Mouse (Mus musculus) midbrain, embryonic 12.5 days (tissue): Measurements from ENCODE around the gene Nfx1. TPM values are rescaled to one million over a fixed set of nuclear protein-coding genes. Genes with fewer than 3 reads are reported as not detected.

Experiments used
- ATAC-seq: fragments of 200-750 bp; cut with Nextera tagmentation; 2 replicates; pipeline ENCODE4 v1.8.0; 2017; ENCODE audit warnings: low read depth, moderate TSS enrichment, moderate library complexity; ENCODE audit not compliant: low FRiP score
- H3K27ac ChIP-seq: fragments of 300-500 bp; sonication (generic); replicated peaks from 2 replicates; pipeline ENCODE4 v1.5.1; 2016; ENCODE audit warnings: mild to moderate bottlenecking
- H3K27me3 ChIP-seq: fragments of 300-500 bp; sonication (generic); 2 replicates; pipeline ENCODE4 v1.6.1; 2016; ENCODE audit warnings: mild to moderate bottlenecking
- H3K36me3 ChIP-seq: fragments of 300-500 bp; sonication (generic); 2 replicates; pipeline ENCODE4 v1.6.1; 2016
- H3K4me1 ChIP-seq: fragments of 300-500 bp; sonication (generic); 2 replicates; pipeline ENCODE4 v1.6.1; 2016
- H3K4me2 ChIP-seq: fragments of 300-500 bp; sonication (generic); replicated peaks from 2 replicates; pipeline ENCODE4 v1.6.1; 2016; ENCODE audit warnings: mild to moderate bottlenecking, moderate library complexity
- H3K4me3 ChIP-seq: fragments of 300-500 bp; sonication (generic); 2 replicates; pipeline ENCODE4 v1.5.1; 2016; ENCODE audit warnings: mild to moderate bottlenecking
- H3K9ac ChIP-seq: fragments of 300-500 bp; sonication (generic); replicated peaks from 2 replicates; pipeline ENCODE4 v1.6.1; 2016; ENCODE audit warnings: mild to moderate bottlenecking, moderate library complexity
- H3K9me3 ChIP-seq: fragments of 300-500 bp; sonication (generic); 2 replicates; pipeline ENCODE4 v1.6.1; 2016; ENCODE audit warnings: mild to moderate bottlenecking
- WGBS: fragments of 180-500 bp; shearing (Covaris S2); methylation state at CpG from one replicate; pipeline ENCODE4 v1.1.7; 2016; 5-methylcytosine and 5-hydroxymethylcytosine counted together
- polyA plus RNA-seq: library from polyadenylated mRNA; unstranded; fragments of >200 nt; fragmentation: Nextera tagmentation; extraction: Ambion mirVana; gene quantifications from 2 replicates; pipeline ENCODE4 v1.2.1, GENCODE M21; 2016

The Nfx1 gene
- polyA plus RNA-seq, 1 experiment from 2014 or later = 102 TPM

GRCm38 (mm10) chr4:40947565-40948159 lies 23.0 kb upstream of the Nfx1 start:
- peak; percentile 20; the same call in 1 of the 2 replicates for ATAC-seq

GRCm38 (mm10) chr4:40948160-40948708 lies 22.5 kb upstream of the Nfx1 start, which contains the start of the genes Bag1 and Chmp5:
Gene Bag1 (minus strand): TSS chr4:40948294.
Gene Chmp5 (plus strand): TSS chr4:40948407.
- Histone ChIP-seq H3K9ac (peak within 1 kb of the TSS; percentile 84), H3K9me3 (no peaks in the 10 kb centered on the region), H3K4me3 (peak within 1 kb of the TSS; percentile 77), H3K4me1 (peaks cover 22% of the 10 kb centered on the region), H3K4me2 (peak within 1 kb of the TSS; percentile 90), H3K27ac (peak within 1 kb of the TSS; percentile 88), H3K36me3 (peaks cover 50% of the 10 kb centered on the region), H3K27me3 (no peaks in the 10 kb centered on the region)
- WGBS = under 1% methylated on average over 50 of the region's 50 CpGs
- ATAC-seq = peak; percentile 98

More at GRCm38 (mm10) chr4:40947565-40948159, 23.0 kb upstream of the Nfx1 start:
- Histone ChIP-seq H3K27ac (peak overlapping the region; percentile 88), H3K9ac (peak overlapping the region; percentile 84), H3K4me2 (peak overlapping the region; percentile 84), H3K36me3 (peaks cover 50% of the 10 kb centered on the region), H3K4me1 (peaks cover 22% of the 10 kb centered on the region), H3K9me3 (no peaks in the 10 kb centered on the region), H3K4me3 (peak overlapping the region; percentile 77), H3K27me3 (no peaks in the 10 kb centered on the region)
- WGBS = under 1% methylated on average over 40 of the region's 40 CpGs

- H3K9ac ChIP-seq = no peak overlapping the region
- no peak overlapping the region for H3K4me3 ChIP-seq
- peaks cover 62% of the 10 kb centered on the region for H3K36me3 ChIP-seq
- no peaks in the 10 kb centered on the region for H3K9me3 ChIP-seq
- H3K4me1 ChIP-seq = peaks cover 9% of the 10 kb centered on the region
- no peak for ATAC-seq
- WGBS = 92% methylated on average over 1 of the region's 1 CpGs
- no peak overlapping the region for H3K27ac ChIP-seq
- no peak overlapping the region for H3K4me2 ChIP-seq
- no peaks in the 10 kb centered on the region for H3K27me3 ChIP-seq
These were observed 17.2 kb upstream of the Nfx1 start for GRCm38 (mm10) chr4:40953521-40953920.

- peaks cover 82% of the 10 kb centered on the region for H3K36me3 ChIP-seq
- no peak for ATAC-seq
- no peaks in the 10 kb centered on the region for H3K27me3 ChIP-seq
- H3K27ac ChIP-seq = no peak overlapping the region
- WGBS = 87% methylated on average over 6 of the region's 6 CpGs
- no peak overlapping the region for H3K4me2 ChIP-seq
- no peaks in the 10 kb centered on the region for H3K9me3 ChIP-seq
- no peak overlapping the region for H3K4me3 ChIP-seq
- no peaks in the 10 kb centered on the region for H3K4me1 ChIP-seq
- H3K9ac ChIP-seq = no peak overlapping the region
These were observed 14.8 kb upstream of the Nfx1 start for GRCm38 (mm10) chr4:40955942-40956341.

GRCm38 (mm10) chr4:40963536-40963935 lies 7.2 kb upstream of the Nfx1 start:
- H3K4me1 ChIP-seq = no peaks in the 10 kb centered on the region

GRCm38 (mm10) chr4:40969161-40969560 lies 1.5 kb upstream of the Nfx1 start:
- Histone ChIP-seq H3K4me1 (peaks cover 14% of the 10 kb centered on the region), H3K27ac (no peak overlapping the region), H3K4me2 (no peak overlapping the region), H3K9me3 (no peaks in the 10 kb centered on the region), H3K27me3 (no peaks in the 10 kb centered on the region), H3K9ac (no peak overlapping the region), H3K4me3 (no peak overlapping the region), H3K36me3 (peaks cover 33% of the 10 kb centered on the region)
- 88% methylated on average over 4 of the region's 4 CpGs for WGBS
- no peak for ATAC-seq

More at GRCm38 (mm10) chr4:40963536-40963935, 7.2 kb upstream of the Nfx1 start:
- no peak overlapping the region for H3K4me3 ChIP-seq
- no peak overlapping the region for H3K27ac ChIP-seq
- peaks cover 82% of the 10 kb centered on the region for H3K36me3 ChIP-seq
- no peaks in the 10 kb centered on the region for H3K9me3 ChIP-seq
- no peak overlapping the region for H3K4me2 ChIP-seq
- no peaks in the 10 kb centered on the region for H3K27me3 ChIP-seq
- no peak overlapping the region for H3K9ac ChIP-seq
- no peak for ATAC-seq
- WGBS = 93% methylated on average over 3 of the region's 3 CpGs

- WGBS = 16% methylated on average over 11 of the region's 13 CpGs
- peak; percentile 53 for ATAC-seq
These were observed 720 bp upstream of the Nfx1 start for GRCm38 (mm10) chr4:40969781-40970591.

GRCm38 (mm10) chr4:40970592-40970841 lies 189 bp upstream of the Nfx1 start:
- H3K9ac ChIP-seq = peak overlapping the region; percentile 91
- H3K27me3 ChIP-seq = no peaks in the 10 kb centered on the region
- H3K9me3 ChIP-seq = no peaks in the 10 kb centered on the region
- WGBS = 0% methylated on average over 16 of the region's 16 CpGs
- peaks cover 14% of the 10 kb centered on the region for H3K4me1 ChIP-seq
- peak overlapping the region; percentile 86 for H3K27ac ChIP-seq
- H3K4me2 ChIP-seq = peak overlapping the region; percentile 85
- no peak for ATAC-seq
- H3K36me3 ChIP-seq = peaks cover 21% of the 10 kb centered on the region
- peak overlapping the region; percentile 97 for H3K4me3 ChIP-seq

More at GRCm38 (mm10) chr4:40969781-40970591, 720 bp upstream of the Nfx1 start:
- Histone ChIP-seq H3K4me2 (peak overlapping the region; percentile 85), H3K4me1 (peaks cover 14% of the 10 kb centered on the region), H3K27me3 (no peaks in the 10 kb centered on the region), H3K36me3 (peaks cover 26% of the 10 kb centered on the region), H3K27ac (peak overlapping the region; percentile 86), H3K4me3 (peak overlapping the region; percentile 97), H3K9me3 (no peaks in the 10 kb centered on the region), H3K9ac (peak overlapping the region; percentile 91)

GRCm38 (mm10) chr4:40971744-40972143 lies 1.0 kb downstream of the Nfx1 start:
- Histone ChIP-seq H3K9me3 (no peaks in the 10 kb centered on the region), H3K27ac (no peak overlapping the region), H3K27me3 (no peaks in the 10 kb centered on the region), H3K36me3 (peaks cover 15% of the 10 kb centered on the region), H3K9ac (peak overlapping the region; percentile 91), H3K4me1 (peaks cover 14% of the 10 kb centered on the region), H3K4me2 (peak overlapping the region; percentile 85), H3K4me3 (peak overlapping the region; percentile 97)
- WGBS = 24% methylated on average over 13 of the region's 13 CpGs
- ATAC-seq = no peak

GRCm38 (mm10) chr4:40974011-40974410 lies 3.3 kb downstream of the Nfx1 start:
- H3K9me3 ChIP-seq = no peaks in the 10 kb centered on the region
- no peaks in the 10 kb centered on the region for H3K27me3 ChIP-seq
- H3K27ac ChIP-seq = no peak overlapping the region
- no peak for ATAC-seq
- no peak overlapping the region for H3K4me2 ChIP-seq
- WGBS = 97% methylated on average over 1 of the region's 1 CpGs
- no peak overlapping the region for H3K4me3 ChIP-seq
- peaks cover 14% of the 10 kb centered on the region for H3K4me1 ChIP-seq
- no peak overlapping the region for H3K9ac ChIP-seq
- H3K36me3 ChIP-seq = peaks cover 27% of the 10 kb centered on the region

- ATAC-seq = no peak
- Histone ChIP-seq H3K4me1 (peaks cover 6% of the 10 kb centered on the region), H3K9me3 (no peaks in the 10 kb centered on the region), H3K27me3 (no peaks in the 10 kb centered on the region), H3K36me3 (peaks cover 41% of the 10 kb centered on the region), H3K4me2 (no peak overlapping the region), H3K9ac (no peak overlapping the region), H3K4me3 (no peak overlapping the region), H3K27ac (no peak overlapping the region)
- 98% methylated on average over 3 of the region's 3 CpGs for WGBS
These were observed 5.0 kb downstream of the Nfx1 start for GRCm38 (mm10) chr4:40975678-40976077.

GRCm38 (mm10) chr4:40976651-40977050 lies 5.9 kb downstream of the Nfx1 start:
- Histone ChIP-seq H3K9ac (no peak overlapping the region), H3K27me3 (no peaks in the 10 kb centered on the region), H3K4me3 (no peak overlapping the region), H3K4me2 (no peak overlapping the region), H3K9me3 (no peaks in the 10 kb centered on the region), H3K36me3 (peaks cover 43% of the 10 kb centered on the region), H3K27ac (no peak overlapping the region), H3K4me1 (peaks cover 6% of the 10 kb centered on the region)
- ATAC-seq = no peak
- WGBS = 95% methylated on average over 10 of the region's 10 CpGs
